Mouse (Mus musculus) colon, adult 2 months (tissue): ENCODE measurements around the gene Zfp433. TPM values are rescaled to one million over a fixed set of nuclear protein-coding genes. Genes with fewer than 3 reads are reported as not detected.

ENCODE experiments used
- polyA plus RNA-seq: library from polyadenylated mRNA; depleted of rRNA; stranded (reverse); fragments of >200 nt; gene quantifications from 2 replicates; pipeline ENCODE4 v1.2.3, GENCODE M21; 2012; rRNA removed

Gene Zfp433
- polyA plus RNA-seq = 0.07 and 0.20 TPM in 2 replicates

DNA sequence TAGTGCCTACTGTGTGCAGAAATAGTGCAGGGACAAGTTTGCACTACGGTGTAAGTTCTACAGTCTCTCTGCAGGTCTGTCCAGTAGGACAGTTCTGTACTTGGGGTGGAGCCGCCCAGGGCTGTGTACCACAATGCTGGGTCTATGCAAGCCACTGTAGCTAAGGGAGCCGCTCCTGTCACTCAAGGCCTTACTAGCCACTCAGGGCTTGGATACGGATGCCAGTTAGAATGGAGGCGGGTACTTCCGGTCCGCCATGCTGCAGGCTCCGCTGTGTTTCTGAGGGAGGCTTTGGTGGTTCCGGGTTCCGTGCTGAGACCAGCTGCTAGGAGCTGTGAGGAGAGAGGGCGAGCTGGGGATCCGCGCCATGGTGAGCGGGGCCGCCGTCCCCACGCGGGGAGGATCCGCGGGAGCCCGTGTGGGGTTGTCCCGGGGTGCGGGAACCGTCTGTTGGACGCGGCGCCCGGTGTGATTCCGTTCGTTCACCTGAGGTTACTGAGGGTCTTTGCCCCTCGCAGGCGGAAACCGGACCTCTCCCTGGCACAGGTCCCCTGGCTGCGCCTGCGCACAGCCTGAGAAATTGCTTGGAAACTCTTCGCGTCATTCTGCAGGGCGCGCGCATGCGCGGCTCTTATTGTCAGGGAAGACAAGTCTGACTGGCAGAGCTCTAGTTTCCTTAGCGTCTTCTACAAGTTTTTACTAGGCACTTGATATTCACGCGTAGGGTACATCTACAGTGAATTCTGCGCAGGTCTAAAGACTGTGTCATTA, at the start of gene Zfp433:
Gene Zfp433, plus strand, starts transcription at position 295 of the 771 bp plus-strand sequence.

DNA sequence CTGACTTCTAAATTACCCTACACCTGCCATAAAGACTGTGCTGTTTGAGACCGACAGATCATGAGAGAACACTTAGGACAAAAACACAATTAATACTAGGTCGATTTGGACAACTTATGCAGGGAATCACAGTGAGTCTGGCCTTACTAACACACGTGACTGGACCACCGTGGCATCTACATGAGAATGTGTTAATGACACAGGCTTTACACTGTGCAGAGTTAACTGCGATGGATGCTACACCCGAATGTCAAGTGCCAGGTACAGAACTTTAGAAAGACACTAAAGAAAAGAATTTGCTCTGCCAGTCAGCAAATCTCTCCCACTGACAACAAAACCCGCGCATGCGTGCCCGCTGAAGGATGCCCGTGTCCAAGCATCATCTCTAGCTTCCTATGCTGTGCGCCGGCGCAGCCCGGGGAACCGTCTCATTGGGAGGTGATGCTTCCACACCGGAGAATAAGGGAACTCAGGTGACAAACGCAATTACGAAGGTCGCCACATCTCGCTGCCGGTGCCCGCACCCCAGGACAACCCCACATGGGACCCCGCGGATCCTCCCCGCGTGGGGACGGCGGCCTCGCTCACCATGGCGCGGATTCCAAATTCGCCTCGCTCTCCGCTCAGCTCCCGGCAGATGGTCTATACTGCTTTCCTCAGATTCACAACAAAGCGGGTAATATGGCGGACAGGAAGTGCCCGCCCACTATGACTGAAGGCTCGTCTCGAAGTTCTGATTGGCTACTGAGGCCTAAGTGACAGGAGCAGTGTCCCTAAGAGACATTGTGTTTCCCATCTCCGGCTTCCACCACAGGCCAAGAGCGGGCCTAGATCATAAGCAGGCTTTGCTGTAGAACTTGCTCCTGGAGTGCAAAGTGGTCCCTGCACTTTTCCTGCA, 66.1 kb downstream of the Zfp433 start, which contains the start of gene Gm3055:
Gene Gm3055, minus strand, starts transcription at position 656 of the 898 bp plus-strand sequence.

Other genes starting within 250 kb of the Zfp433 start
- gene Nfic, start 249.2 kb upstream of the Zfp433 start, polyA plus RNA-seq = 33.9 and 48.1 TPM in 2 replicates
- 4.7 and 5.4 TPM in 2 replicates for gene Celf5, start 222.1 kb upstream of the Zfp433 start, polyA plus RNA-seq
- gene Ncln, start 208.4 kb upstream of the Zfp433 start, polyA plus RNA-seq = 240 and 254 TPM in 2 replicates
- gene S1pr4, start 204.7 kb upstream of the Zfp433 start, polyA plus RNA-seq = 4.5 and 5.7 TPM in 2 replicates
- gene Gna15, start 180.6 kb upstream of the Zfp433 start, polyA plus RNA-seq = 3.0 and 3.1 TPM in 2 replicates
- gene Gna11, start 159.6 kb upstream of the Zfp433 start, polyA plus RNA-seq = 280 and 341 TPM in 2 replicates
- 1,852 and 2,404 TPM in 2 replicates for gene Aes, start 145.3 kb upstream of the Zfp433 start, polyA plus RNA-seq
- 48.9 and 62.5 TPM in 2 replicates for gene Tle2, start 130.3 kb upstream of the Zfp433 start, polyA plus RNA-seq
- gene Tle6, start 103.8 kb upstream of the Zfp433 start, polyA plus RNA-seq = 28.5 and 36.3 TPM in 2 replicates
- gene BC025920, start 98.6 kb upstream of the Zfp433 start, polyA plus RNA-seq = 0.55 and 0.89 TPM in 2 replicates
- 51.7 and 56.4 TPM in 2 replicates for gene Sirt6, start 77.0 kb upstream of the Zfp433 start, polyA plus RNA-seq
- gene Ankrd24, start 76.3 kb upstream of the Zfp433 start, polyA plus RNA-seq = 34.1 and 39.1 TPM in 2 replicates
- 0.20 and 0.30 TPM in 2 replicates for gene Gm10778, start 55.8 kb upstream of the Zfp433 start, polyA plus RNA-seq
- gene Gm3055, start 66.3 kb downstream of the Zfp433 start, polyA plus RNA-seq = 0.30 and 0.33 TPM in 2 replicates
- not detected in 2 replicates for gene Gm4767, start 107.4 kb downstream of the Zfp433 start, polyA plus RNA-seq
- gene Gm32687, start 159.1 kb downstream of the Zfp433 start, polyA plus RNA-seq = 0.22 and 0.32 TPM in 2 replicates
- 0.08 TPM in 1 of 2 replicates, not detected in the other for gene Zfp781, start 225.7 kb downstream of the Zfp433 start, polyA plus RNA-seq